Mouse (Mus musculus) megakaryocyte, embryonic 14.5 days (primary cell): ENCODE data around the gene Nanog. TPM values are rescaled to one million over a fixed set of nuclear protein-coding genes. Genes with fewer than 3 reads are reported as not detected.
"Not testable (repeated sequence)": the region's sequence is repeated elsewhere in the genome, so short reads cannot be mapped to it uniquely, and the experiment has no call there.

Experiments used
- H3K27me3 ChIP-seq: replicated peaks from 2 replicates; pipeline ENCODE3; 2012; ENCODE audit warnings: inconsistent platforms
- H3K36me3 ChIP-seq: replicated peaks from 2 replicates; pipeline ENCODE3; 2012; ENCODE audit warnings: low read length, inconsistent platforms, mixed read lengths
- H3K4me1 ChIP-seq: 2 replicates; pipeline ENCODE4 v1.6.1; 2012; ENCODE audit warnings: inconsistent platforms
- H3K4me3 ChIP-seq: replicated peaks from 2 replicates; pipeline ENCODE3; 2012; ENCODE audit warnings: moderate library complexity, mild to moderate bottlenecking, inconsistent platforms
- H3K9me3 ChIP-seq: 2 replicates; pipeline ENCODE4 v1.6.1; 2012; ENCODE audit warnings: inconsistent platforms
- FLI1 ChIP-seq: IDR thresholded peaks from 2 replicates; pipeline ENCODE4 v1.6.1; 2012; ENCODE audit warnings: low read length, inconsistent platforms, mixed read lengths
- GATA1 ChIP-seq: IDR thresholded peaks from 3 replicates; pipeline ENCODE4 v1.6.1; 2012; ENCODE audit warnings: mixed read lengths, low read length, inconsistent platforms, borderline replicate concordance
- polyA plus RNA-seq: library from polyadenylated mRNA; stranded (reverse); fragments of >175 nt; gene quantifications from 2 replicates; pipeline ENCODE4 v1.2.3, GENCODE M21; 2012; ENCODE audit warnings: low replicate concordance; ENCODE audit not compliant: insufficient read depth

Nanog gene
- polyA plus RNA-seq, 1 experiment, result not detected

DNA sequence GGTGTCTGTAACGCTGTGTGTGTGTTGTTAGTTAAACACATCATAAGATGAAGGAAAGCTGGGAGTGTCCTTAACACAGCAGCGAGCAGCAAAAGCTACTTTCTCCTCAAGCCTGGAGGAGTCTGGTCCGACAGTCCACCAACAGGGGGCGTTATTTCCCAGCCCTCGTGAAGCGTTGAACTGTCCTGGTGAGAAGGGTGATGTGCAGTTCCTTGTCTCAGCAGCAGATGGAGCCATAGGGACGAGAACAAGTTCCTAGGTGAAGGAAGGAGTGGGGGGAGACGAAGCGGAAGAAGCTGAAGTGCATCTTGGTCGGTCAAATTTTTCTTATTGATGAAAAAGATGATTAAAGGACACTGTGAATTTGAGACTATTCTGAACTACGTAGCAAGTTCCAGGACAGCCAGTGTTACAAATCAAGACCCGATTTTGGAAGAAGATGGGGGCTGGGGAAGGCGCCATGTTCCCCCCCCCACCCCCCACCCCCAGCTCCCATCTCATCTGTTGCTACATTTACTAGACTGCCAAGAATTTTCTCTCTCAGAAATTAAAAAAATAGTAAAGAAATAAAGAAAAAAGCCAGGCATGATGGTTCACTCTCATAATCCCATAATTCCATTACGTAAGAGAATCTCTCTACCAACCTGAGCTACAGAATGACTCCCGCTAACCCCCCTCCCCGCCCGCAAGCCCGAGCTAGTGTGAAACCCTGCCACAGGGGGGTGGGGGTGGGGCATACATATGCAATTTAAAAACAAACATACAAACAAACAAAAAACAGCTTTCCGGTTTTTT is 37.7 kb upstream of the Nanog start:
- Histone ChIP-seq H3K36me3 (no peaks in the 10 kb centered on the region), H3K27me3 (peaks cover 21% of the 10 kb centered on the region), H3K9me3 (no peaks in the 10 kb centered on the region), H3K4me1 (peaks cover 6% of the 10 kb centered on the region), H3K4me3 (peak overlapping the region; percentile 86)
- TF ChIP-seq GATA1, result no peak
- TF ChIP-seq FLI1, result no peak

GRCm38 (mm10) chr6:122670201-122670551 is 37.1 kb upstream of the Nanog start:
- H3K27me3 ChIP-seq, result peaks cover 21% of the 10 kb centered on the region
- H3K36me3 ChIP-seq, result no peaks in the 10 kb centered on the region
- peaks cover 6% of the 10 kb centered on the region for H3K4me1 ChIP-seq
- no peak overlapping the region for H3K4me3 ChIP-seq
- TF ChIP-seq GATA1 (no peak), FLI1 (no peak)
- H3K9me3 ChIP-seq, result no peaks in the 10 kb centered on the region

DNA sequence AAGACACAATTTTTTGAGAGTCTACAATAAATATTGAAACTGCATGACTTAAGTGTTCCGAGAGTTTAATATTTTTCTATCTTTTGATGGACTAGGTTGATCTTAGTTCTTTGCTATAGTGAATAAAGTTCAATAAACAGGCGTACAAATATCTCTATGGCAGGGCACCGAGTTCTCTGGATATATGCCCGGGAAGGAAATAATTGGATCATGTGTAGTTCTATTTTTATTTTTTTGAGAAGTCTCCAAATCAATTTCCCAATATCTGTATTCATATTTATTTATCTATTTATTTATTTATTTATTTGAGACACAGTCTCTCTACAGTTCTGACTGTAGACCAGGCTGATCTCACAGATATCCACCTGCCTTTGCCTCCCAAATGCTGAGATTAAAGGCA is 36.4 kb upstream of the Nanog start:
- H3K9me3 ChIP-seq, result no peaks in the 10 kb centered on the region
- no peak for TF ChIP-seq FLI1
- TF ChIP-seq GATA1, result no peak
- peaks cover 6% of the 10 kb centered on the region for H3K4me1 ChIP-seq
- H3K27me3 ChIP-seq, result peaks cover 23% of the 10 kb centered on the region
- no peaks in the 10 kb centered on the region for H3K36me3 ChIP-seq
- no peak overlapping the region for H3K4me3 ChIP-seq

DNA sequence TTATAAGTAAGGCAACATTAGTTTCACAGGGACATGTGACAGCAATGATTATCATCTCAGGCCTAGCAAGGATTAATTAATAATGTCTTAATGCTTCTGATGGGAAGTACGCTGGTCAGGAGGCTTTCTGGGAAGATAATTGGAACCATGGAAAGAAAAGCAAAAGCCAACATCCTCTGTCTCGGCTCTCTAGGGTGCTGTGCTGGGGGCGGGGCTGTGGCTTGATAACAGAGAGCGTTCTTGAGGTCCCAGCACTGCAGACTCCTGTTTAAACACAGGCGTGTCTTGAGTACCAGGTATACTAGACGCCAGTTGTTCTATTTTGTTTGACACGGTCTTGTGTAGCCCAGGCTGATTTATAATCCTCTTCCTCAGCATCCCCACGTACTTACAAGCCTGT is 34.5 kb upstream of the Nanog start:
- Histone ChIP-seq H3K27me3 (peaks cover 10% of the 10 kb centered on the region), H3K4me3 (no peak overlapping the region), H3K36me3 (no peaks in the 10 kb centered on the region), H3K4me1 (peaks cover 6% of the 10 kb centered on the region), H3K9me3 (no peaks in the 10 kb centered on the region)
- TF ChIP-seq FLI1 (no peak), GATA1 (no peak)

DNA sequence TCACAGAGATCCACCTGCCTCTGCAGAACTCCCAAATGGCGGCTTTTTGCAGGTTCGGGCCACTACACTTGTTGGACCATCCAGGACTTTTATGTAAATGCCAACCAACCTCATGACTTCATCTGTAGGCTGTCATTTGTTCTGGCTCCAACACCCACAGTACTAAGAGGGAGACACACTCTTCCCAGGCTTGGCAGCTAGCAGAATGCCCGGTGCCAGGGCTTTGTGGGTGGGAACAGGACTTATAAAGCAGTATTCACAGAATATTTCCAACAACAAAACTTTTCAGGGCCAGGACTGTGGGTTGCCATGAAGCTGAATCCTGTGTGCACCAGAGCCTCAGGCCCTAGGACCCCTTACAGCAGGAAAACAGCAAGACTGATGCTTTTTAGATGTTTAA is 24.6 kb upstream of the Nanog start:
- Histone ChIP-seq H3K27me3 (peaks cover 10% of the 10 kb centered on the region), H3K9me3 (no peaks in the 10 kb centered on the region), H3K36me3 (no peaks in the 10 kb centered on the region), H3K4me1 (no peaks in the 10 kb centered on the region), H3K4me3 (no peak overlapping the region)
- TF ChIP-seq GATA1, result no peak
- no peak for TF ChIP-seq FLI1

- Histone ChIP-seq H3K4me1 (no peaks in the 10 kb centered on the region), H3K27me3 (peaks cover 10% of the 10 kb centered on the region)
- TF ChIP-seq FLI1, result no peak
- no peak for TF ChIP-seq GATA1
These were observed 20.6 kb upstream of the Nanog start for GRCm38 (mm10) chr6:122686709-122687108.

GRCm38 (mm10) chr6:122689411-122690055 is 17.8 kb upstream of the Nanog start:
- H3K36me3 ChIP-seq, result no peaks in the 10 kb centered on the region
- H3K27me3 ChIP-seq, result peaks cover 6% of the 10 kb centered on the region
- H3K4me1 ChIP-seq, result no peaks in the 10 kb centered on the region
- TF ChIP-seq FLI1 (no peak), GATA1 (no peak)
- no peaks in the 10 kb centered on the region for H3K9me3 ChIP-seq
- no peak overlapping the region for H3K4me3 ChIP-seq

More at GRCm38 (mm10) chr6:122686709-122687108, 20.6 kb upstream of the Nanog start:
- H3K36me3 ChIP-seq, result no peaks in the 10 kb centered on the region
- H3K4me3 ChIP-seq, result no peak overlapping the region
- no peaks in the 10 kb centered on the region for H3K9me3 ChIP-seq

DNA sequence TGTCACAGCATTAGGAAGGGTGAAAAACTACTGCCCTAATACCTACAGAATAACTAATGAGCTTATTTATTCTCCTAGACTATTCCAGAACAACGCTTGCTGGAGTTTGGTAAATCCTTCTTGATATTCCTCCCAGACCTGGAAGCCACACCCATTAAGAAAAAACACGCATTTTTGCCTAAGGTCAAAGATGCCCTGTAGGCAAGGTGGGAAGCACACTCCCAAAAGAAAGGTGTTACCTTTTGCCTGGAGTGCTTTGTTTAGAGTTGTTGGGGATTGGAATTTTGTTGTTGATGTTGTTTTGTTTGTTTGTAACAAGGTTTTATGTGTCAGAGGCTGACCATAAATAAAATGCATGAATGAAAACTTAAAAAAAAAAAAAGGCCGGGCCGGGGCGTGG is 17.2 kb upstream of the Nanog start:
- no peak for TF ChIP-seq FLI1
- no peak for TF ChIP-seq GATA1

DNA sequence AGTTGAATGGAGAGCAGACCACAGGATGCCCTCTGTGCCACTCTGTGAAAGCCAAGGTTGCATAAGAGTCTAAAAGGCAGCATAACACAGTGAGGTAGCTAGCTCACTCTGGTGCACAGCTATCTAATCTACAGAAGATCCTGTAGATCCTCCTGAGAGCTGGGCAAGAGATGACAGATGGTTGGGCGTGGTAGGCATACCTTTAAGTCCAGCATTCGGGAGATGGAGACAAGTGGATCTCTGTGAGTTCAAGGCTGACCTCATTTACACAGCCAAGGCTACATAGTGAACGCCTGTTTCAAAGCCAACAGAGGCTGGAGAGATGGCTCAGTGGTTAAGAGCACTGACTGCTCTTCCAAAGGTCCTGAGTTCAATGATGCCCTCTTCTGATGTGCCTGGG is 11.9 kb upstream of the Nanog start:
- Histone ChIP-seq H3K27me3 (no peaks in the 10 kb centered on the region), H3K4me1 (no peaks in the 10 kb centered on the region), H3K36me3 (no peaks in the 10 kb centered on the region), H3K9me3 (no peaks in the 10 kb centered on the region), H3K4me3 (no peak overlapping the region)
- TF ChIP-seq FLI1, result no peak
- TF ChIP-seq GATA1, result no peak

More for the DNA sequence above, 17.2 kb upstream of the Nanog start:
- Histone ChIP-seq H3K4me1 (no peaks in the 10 kb centered on the region), H3K36me3 (no peaks in the 10 kb centered on the region), H3K9me3 (no peaks in the 10 kb centered on the region), H3K4me3 (no peak overlapping the region), H3K27me3 (peaks cover 6% of the 10 kb centered on the region)

DNA sequence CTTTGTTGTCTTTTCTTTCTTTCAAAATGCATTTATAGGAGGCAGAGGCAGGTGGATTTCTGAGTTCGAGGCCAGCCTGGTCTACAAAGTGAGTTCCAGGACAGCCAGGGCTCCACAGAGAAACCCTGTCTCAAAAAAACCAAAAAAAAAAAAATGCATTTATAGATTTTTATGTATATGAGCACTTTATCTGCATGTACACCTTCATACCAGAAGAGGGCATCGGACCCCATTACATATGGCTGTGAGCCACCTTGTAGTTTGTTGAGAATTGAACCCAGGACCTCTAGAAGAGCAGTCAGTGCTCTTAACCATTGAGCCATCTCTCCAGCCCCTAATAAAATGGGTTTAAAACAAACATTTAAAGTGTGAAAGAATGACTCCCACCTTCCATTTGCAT is 7.7 kb upstream of the Nanog start:
- not testable (repeated sequence) for H3K4me1 ChIP-seq, H3K36me3 ChIP-seq, H3K9me3 ChIP-seq, H3K4me3 ChIP-seq
- peaks cover 20% of the 10 kb centered on the region for H3K27me3 ChIP-seq

- H3K4me3 ChIP-seq, result no peak overlapping the region
- peaks cover 30% of the 10 kb centered on the region for H3K27me3 ChIP-seq
- peaks cover 5% of the 10 kb centered on the region; the same call in 1 of the 2 replicates for H3K9me3 ChIP-seq
- no peaks in the 10 kb centered on the region for H3K36me3 ChIP-seq
- peaks cover 9% of the 10 kb centered on the region for H3K4me1 ChIP-seq
- TF ChIP-seq GATA1 (no peak), FLI1 (no peak)
These were observed 5.5 kb upstream of the Nanog start for GRCm38 (mm10) chr6:122701816-122702215.
